Mouse (Mus musculus) embryo, embryonic 11.5 days (tissue): ENCODE data around the gene Efnb2.

Experiments
- DNase-seq: peaks from one replicate; pipeline ENCODE4 v3.0.0-alpha.2; 2012; ENCODE audit warnings: low read depth, low spot score

Efnb2 gene

GRCm38 (mm10) chr8:8571625-8572215 lies 89.3 kb downstream of the Efnb2 start:
- DNase-seq, result no peak

- no peak for DNase-seq
These were observed 91.8 kb downstream of the Efnb2 start for GRCm38 (mm10) chr8:8569280-8569679.

- no peak for DNase-seq
These were observed 92.7 kb downstream of the Efnb2 start for GRCm38 (mm10) chr8:8568215-8568773.
